Mouse (Mus musculus) C3H10T1/2 (cell line): Measurements from ENCODE around the gene Prdm15. TPM values are rescaled to one million over a fixed set of nuclear protein-coding genes. Genes with fewer than 3 reads are reported as not detected.

Source experiments
- polyA plus RNA-seq, 2 experiments: library from polyadenylated mRNA; unstranded; fragments of >200 nt; fragmentation: generic; extraction: Trizol; gene quantifications; one replicate each; pipeline ENCODE4 v1.2.1; 2012; ENCODE audit warnings: missing spikeins in 2 of 2

Prdm15 gene
- 1 to 10 TPM in 1 of 2 experiments, under 1 TPM in 1; 0.33 to 3.2 TPM for polyA plus RNA-seq

DNA sequence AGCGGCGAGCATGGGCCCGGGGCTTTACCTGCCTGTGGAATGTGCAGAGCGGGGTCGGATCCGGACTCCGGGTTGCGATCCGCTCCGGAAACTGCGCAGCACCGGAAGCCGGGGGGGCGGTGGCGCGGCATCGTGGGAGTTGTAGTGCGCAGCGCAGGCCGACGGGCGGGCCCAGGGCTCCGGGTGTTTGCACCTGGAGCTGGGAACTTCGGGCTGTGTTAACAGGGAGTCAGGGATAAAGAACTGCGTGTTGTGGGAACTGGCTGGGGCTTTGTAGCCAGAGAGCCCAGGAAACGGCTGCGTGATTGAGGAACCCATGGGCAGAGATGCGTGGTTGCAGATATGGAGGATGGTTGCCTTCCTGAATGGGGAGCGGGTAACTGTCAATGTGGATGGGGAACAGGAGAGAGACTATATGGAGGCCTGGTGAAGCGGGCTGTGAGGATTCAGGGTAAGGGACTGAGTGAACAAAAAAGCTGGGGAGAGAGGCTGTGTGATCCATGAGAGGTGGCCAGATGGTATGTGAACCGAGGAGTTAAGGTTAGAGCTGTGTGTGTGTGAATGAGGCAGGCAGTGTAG is at the start of gene Prdm15:
Gene Prdm15 (minus strand): TSS at position 110 of the 579 bp plus-strand sequence.

DNA sequence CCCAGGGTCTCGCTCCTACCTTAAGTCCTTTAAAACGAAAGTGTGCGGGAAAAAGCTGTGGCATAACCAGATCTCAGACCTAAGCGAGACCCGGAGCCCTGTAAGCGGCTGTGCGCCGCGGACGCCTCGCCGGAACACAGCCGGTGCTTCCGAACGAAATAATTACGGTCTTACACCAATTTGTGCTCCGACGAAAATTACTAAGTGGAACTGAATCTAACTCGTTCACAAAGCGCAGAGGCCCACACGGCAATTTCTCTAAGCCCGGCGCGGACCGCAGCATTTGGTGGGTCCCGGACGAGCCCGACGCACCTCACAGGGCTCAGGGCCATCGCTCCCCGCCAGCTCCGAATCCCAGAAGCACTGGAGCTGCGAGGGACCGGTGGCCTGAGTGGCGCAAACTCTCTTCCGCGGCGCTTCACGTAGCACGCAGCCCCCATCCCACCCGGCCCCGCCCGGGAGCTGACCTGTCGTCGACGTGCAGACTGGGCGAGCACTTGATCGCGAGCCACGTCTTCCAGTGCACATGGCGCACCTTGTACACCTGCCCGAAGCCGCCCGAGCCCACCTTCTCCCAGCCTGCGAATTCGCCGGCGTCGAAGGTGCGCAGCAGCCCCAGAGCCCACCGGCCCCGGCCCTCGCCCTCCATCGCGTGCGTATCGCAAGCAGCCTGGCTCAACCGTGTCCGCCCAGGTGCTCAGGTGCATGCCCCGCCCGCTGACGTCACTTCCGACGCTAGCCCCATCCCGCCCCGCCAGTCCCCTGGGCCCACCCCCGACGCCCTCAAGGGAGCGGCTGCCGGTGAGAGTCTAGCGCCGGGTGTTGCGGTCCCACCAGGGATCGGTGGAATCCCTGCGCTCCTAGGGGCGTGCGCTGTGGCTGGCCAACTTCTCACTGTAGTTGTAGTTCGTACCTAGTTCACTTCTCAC is 88.3 kb downstream of the Prdm15 start, which contains the start of gene Ripk4:
Gene Ripk4 (minus strand): TSS at position 727 of the 929 bp plus-strand sequence.

Other genes starting within 250 kb of the Prdm15 start
- gene Tmprss2, start 240.7 kb downstream of the Prdm15 start, polyA plus RNA-seq = under 1 TPM in 1 of 2 experiments, not detected in 1; 0.01 TPM
- under 1 TPM in 1 of 2 experiments, not detected in 1; 0.08 TPM for gene Ripk4, start 88.1 kb downstream of the Prdm15 start, polyA plus RNA-seq
- 1 to 10 TPM; 4.7 to 5.0 TPM for gene C2cd2, start 110.7 kb upstream of the Prdm15 start, polyA plus RNA-seq
- 10 to 100 TPM in 1 of 2 experiments, 1 to 10 TPM in 1; 4.0 to 11.2 TPM for gene Zbtb21, start 110.8 kb upstream of the Prdm15 start, polyA plus RNA-seq
- 1 to 10 TPM; 3.6 to 4.3 TPM for gene B230307C23Rik, start 145.5 kb upstream of the Prdm15 start, polyA plus RNA-seq
- gene A630089N07Rik, start 230.6 kb upstream of the Prdm15 start, polyA plus RNA-seq = under 1 TPM; 0.18 to 0.81 TPM